Mouse (Mus musculus) MEL (cell line): Measurements from ENCODE around the gene Flna. TPM values are rescaled to one million over a fixed set of nuclear protein-coding genes. Genes with fewer than 3 reads are reported as not detected.
A peak's percentile ranks its signal among the peaks of the same experiment; 100 is the strongest.

ENCODE experiments used
- DNase-seq: peaks from one replicate; pipeline ENCODE4 v3.0.0; 2011; ENCODE audit warnings: low read depth, low spot score
- H3K27ac ChIP-seq: 2 replicates; pipeline ENCODE4 v1.5.1; 2012; ENCODE audit warnings: low read depth, mild to moderate bottlenecking, control low read depth, low read length, moderate library complexity; ENCODE audit not compliant: control insufficient read depth
- H3K27me3 ChIP-seq, 2 experiments: fragments of 150-350 bp in 1 of 2; sonication (generic) in 1 of 2; 2 replicates each; pipeline ENCODE4 v1.6.1; 2012; ENCODE audit warnings: low read length in 2 of 2, mild to moderate bottlenecking in 2 of 2, improper control_type of control experiment in 1 of 2, moderate library complexity in 1 of 2; ENCODE audit not compliant: insufficient read depth in 2 of 2, control insufficient read depth in 1 of 2
- H3K36me3 ChIP-seq, 2 experiments: 2 replicates each; pipeline ENCODE4 v1.6.1; 2012 to 2014; ENCODE audit warnings: low read length in 2 of 2, improper control_type of control experiment in 1 of 2, inconsistent platforms in 1 of 2, mild to moderate bottlenecking in 1 of 2; ENCODE audit not compliant: insufficient read depth in 2 of 2, control insufficient read depth in 1 of 2
- H3K4me1 ChIP-seq, 2 experiments: fragments of 150-350 bp in 1 of 2; sonication (generic) in 1 of 2; 2 replicates each; pipeline ENCODE4 v1.6.1; 2012; ENCODE audit warnings: low read length in 2 of 2, improper control_type of control experiment in 1 of 2, mild to moderate bottlenecking in 1 of 2; ENCODE audit not compliant: insufficient read depth in 2 of 2, control insufficient read depth in 1 of 2
- H3K4me3 ChIP-seq, 2 experiments: fragments of 150-350 bp in 1 of 2; sonication (generic) in 1 of 2; 2 replicates each; pipeline ENCODE4 v1.5.1; 2012; ENCODE audit warnings: low read depth in 2 of 2, low read length in 2 of 2, mild to moderate bottlenecking in 2 of 2, moderate library complexity in 2 of 2, control low read depth in 1 of 2, improper control_type of control experiment in 1 of 2; ENCODE audit not compliant: control insufficient read depth in 1 of 2, insufficient read depth in 1 of 2
- H3K79me2 ChIP-seq: 2 replicates; pipeline ENCODE4 v1.6.1; 2012; ENCODE audit warnings: mild to moderate bottlenecking, low read length, moderate library complexity; ENCODE audit not compliant: control insufficient read depth, poor library complexity, insufficient read depth
- H3K9ac ChIP-seq: 2 replicates; pipeline ENCODE4 v1.6.1; 2012; ENCODE audit warnings: low read depth, mild to moderate bottlenecking, control low read depth, low read length, moderate library complexity; ENCODE audit not compliant: control insufficient read depth, poor library complexity, severe bottlenecking
- H3K9me3 ChIP-seq: fragments of 150-350 bp; sonication (generic); replicated peaks from 2 replicates; pipeline ENCODE4 v1.6.1; 2012; ENCODE audit warnings: mild to moderate bottlenecking, low read length, improper control_type of control experiment, moderate library complexity; ENCODE audit not compliant: insufficient read depth
- BHLHE40 ChIP-seq: IDR thresholded peaks from 2 replicates; pipeline ENCODE4 v1.6.1; 2012; ENCODE audit warnings: low read depth, mild to moderate bottlenecking, inconsistent platforms, low read length, improper control_type of control experiment, borderline replicate concordance
- CHD2 ChIP-seq: IDR thresholded peaks from 2 replicates; pipeline ENCODE4 v1.6.1; 2011; ENCODE audit warnings: low read length, improper control_type of control experiment
- CTCF ChIP-seq, 3 experiments: IDR thresholded peaks in 2 of 3; conservative IDR thresholded peaks in 1 of 3; 2 replicates each; pipeline ENCODE4 v1.5.1; 2011 to 2012; ENCODE audit warnings: low read length in 3 of 3, low read depth in 2 of 3, mild to moderate bottlenecking in 2 of 3, improper control_type of control experiment in 1 of 3, inconsistent platforms in 1 of 3, mixed read lengths in 1 of 3, moderate library complexity in 1 of 3; ENCODE audit not compliant: control insufficient read depth in 1 of 3, insufficient read depth in 1 of 3, poor library complexity in 1 of 3, severe bottlenecking in 1 of 3
- ETS1 ChIP-seq: IDR thresholded peaks from 2 replicates; pipeline ENCODE4 v1.6.1; 2012; ENCODE audit warnings: low read depth, mild to moderate bottlenecking, inconsistent platforms, low read length, improper control_type of control experiment, moderate library complexity
- HCFC1 ChIP-seq: IDR thresholded peaks from 2 replicates; pipeline ENCODE4 v1.6.1; 2012; ENCODE audit warnings: low read depth, mild to moderate bottlenecking, inconsistent platforms, low read length, improper control_type of control experiment, moderate library complexity
- MEF2A ChIP-seq: IDR thresholded peaks from 2 replicates; pipeline ENCODE4 v1.6.1; 2014; ENCODE audit warnings: low read depth, mild to moderate bottlenecking, inconsistent platforms, low read length, improper control_type of control experiment; ENCODE audit not compliant: poor library complexity, insufficient replicate concordance, severe bottlenecking; ENCODE audit errors: extremely low read depth
- MXI1 ChIP-seq: IDR thresholded peaks from 2 replicates; pipeline ENCODE4 v1.6.1; 2011; ENCODE audit warnings: mild to moderate bottlenecking, low read depth, low read length, improper control_type of control experiment
- MYC ChIP-seq: IDR thresholded peaks from 2 replicates; pipeline ENCODE4 v1.6.1; 2011; ENCODE audit warnings: low read depth, mild to moderate bottlenecking, low read length, improper control_type of control experiment, moderate library complexity
- NELFE ChIP-seq: IDR thresholded peaks from 2 replicates; pipeline ENCODE4 v1.6.1; 2011; ENCODE audit warnings: low read depth, low read length, improper control_type of control experiment
- NRF1 ChIP-seq: IDR thresholded peaks from 2 replicates; pipeline ENCODE4 v1.6.1; 2014; ENCODE audit warnings: low read depth, mild to moderate bottlenecking, inconsistent platforms, low read length, improper control_type of control experiment, moderate library complexity; ENCODE audit not compliant: poor library complexity, insufficient read depth, severe bottlenecking
- POLR2A ChIP-seq, 2 experiments: IDR thresholded peaks; 2 replicates each; pipeline ENCODE4 v1.6.1; 2011 to 2012; ENCODE audit warnings: low read length in 2 of 2, mild to moderate bottlenecking in 2 of 2, control low read depth in 1 of 2, improper control_type of control experiment in 1 of 2, low read depth in 1 of 2, moderate library complexity in 1 of 2; ENCODE audit not compliant: control insufficient read depth in 1 of 2, insufficient read depth in 1 of 2, poor library complexity in 1 of 2
- POLR2AphosphoS2 ChIP-seq: IDR thresholded peaks from 2 replicates; pipeline ENCODE4 v1.6.1; 2011; ENCODE audit warnings: low read length, improper control_type of control experiment
- RAD21 ChIP-seq: IDR thresholded peaks from 2 replicates; pipeline ENCODE4 v1.6.1; 2011; ENCODE audit warnings: mild to moderate bottlenecking, low read depth, low read length, improper control_type of control experiment
- TAL1 ChIP-seq: IDR thresholded peaks from 2 replicates; pipeline ENCODE4 v1.6.1; 2012; ENCODE audit warnings: mild to moderate bottlenecking, inconsistent platforms, low read length, moderate library complexity, mixed read lengths
- TBP ChIP-seq: IDR thresholded peaks from 2 replicates; pipeline ENCODE4 v1.8.0; 2011; ENCODE audit warnings: low read depth, low read length, improper control_type of control experiment
- TCF12 ChIP-seq: IDR thresholded peaks from 2 replicates; pipeline ENCODE4 v1.6.1; 2014; ENCODE audit warnings: low read depth, mild to moderate bottlenecking, inconsistent platforms, low read length, improper control_type of control experiment, moderate library complexity
- UBTF ChIP-seq: IDR thresholded peaks from 2 replicates; pipeline ENCODE4 v1.6.1; 2012; ENCODE audit warnings: low read depth, mild to moderate bottlenecking, inconsistent platforms, low read length, improper control_type of control experiment, moderate library complexity, borderline replicate concordance; ENCODE audit not compliant: insufficient read depth
- USF2 ChIP-seq, 2 experiments: IDR thresholded peaks; 2 replicates each; pipeline ENCODE4 v1.6.1; 2011 to 2012; ENCODE audit warnings: improper control_type of control experiment in 2 of 2, low read length in 2 of 2, borderline replicate concordance in 1 of 2, inconsistent platforms in 1 of 2, low read depth in 1 of 2, mild to moderate bottlenecking in 1 of 2; ENCODE audit not compliant: insufficient read depth in 1 of 2
- ZKSCAN1 ChIP-seq: IDR thresholded peaks from 2 replicates; pipeline ENCODE4 v1.6.1; 2012; ENCODE audit warnings: low read depth, mild to moderate bottlenecking, inconsistent platforms, low read length, improper control_type of control experiment, moderate library complexity
- ZMIZ1 ChIP-seq: IDR thresholded peaks from 2 replicates; pipeline ENCODE4 v1.6.1; 2012; ENCODE audit warnings: low read depth, mild to moderate bottlenecking, inconsistent platforms, low read length, improper control_type of control experiment, moderate library complexity
- polyA plus RNA-seq, 2 experiments: library from polyadenylated mRNA; stranded (reverse) in 1 of 2; unstranded in 1 of 2; fragments of >175 nt in 1 of 2; fragments of >200 nt in 1 of 2; gene quantifications; 2 replicates each; pipeline versions ENCODE4 v1.2.1 to v1.2.4; 2012; ENCODE audit warnings: low replicate concordance in 2 of 2, low read depth in 1 of 2; ENCODE audit not compliant: insufficient read length in 2 of 2, insufficient read depth in 1 of 2, missing spikeins in 1 of 2
- total RNA-seq: library from RNA; depleted of rRNA; stranded (reverse); fragments of 300-350 nt; gene quantifications from 2 replicates; pipeline ENCODE4 v1.2.3, GENCODE M21; 2012

Gene Flna
- total and polyA plus RNA-seq, 3 experiments: 111 to 233 (median 147) TPM

DNA sequence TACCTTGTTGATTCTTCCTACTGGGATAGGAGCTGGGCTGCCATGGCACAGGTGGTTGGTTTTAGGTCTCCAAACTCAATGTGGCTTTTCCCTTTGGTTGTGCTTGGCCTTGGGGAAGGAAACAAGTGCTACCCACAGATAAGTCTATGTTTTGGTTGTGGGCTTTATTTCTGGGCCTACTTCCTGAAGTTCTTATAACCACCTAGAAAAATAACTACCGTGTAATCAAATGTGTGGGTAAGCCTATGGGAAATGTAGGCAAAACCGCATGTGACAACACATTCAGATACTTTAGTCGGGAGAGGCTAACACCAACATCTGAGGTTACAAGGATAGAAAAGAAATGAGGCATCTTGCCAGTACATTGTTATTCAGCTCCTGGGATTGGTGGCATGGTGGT is 8.1 kb upstream of the Flna start:
- H3K4me1 ChIP-seq: peaks cover 0 to 5% of the 10 kb centered on the region in 2 experiments; a peak in 2 of 4 replicates
- no peaks in the 10 kb centered on the region for H3K27me3 ChIP-seq
- H3K4me3 ChIP-seq: no peak overlapping the region
- H3K36me3 ChIP-seq: peaks cover 0 to 12% of the 10 kb centered on the region in 2 experiments; a peak in 3 of 4 replicates
- no peak overlapping the region for H3K27ac ChIP-seq
- no peak for DNase-seq
- no peak overlapping the region for H3K9ac ChIP-seq
- TF ChIP-seq ZKSCAN1 (no peak), MEF2A (no peak), USF2 (IDR thresholded peaks at IDR 0.05; ENCODE audit: borderline replicate concordance in 1 of 2, insufficient read depth in 1 of 2, low read depth in 1 of 2, low read length in 2 of 2) (no peak), TAL1 (peak; percentile 50), NRF1 (no peak), BHLHE40 (no peak)
- H3K9me3 ChIP-seq: no peaks in the 10 kb centered on the region
- peaks cover 12% of the 10 kb centered on the region for H3K79me2 ChIP-seq

DNA sequence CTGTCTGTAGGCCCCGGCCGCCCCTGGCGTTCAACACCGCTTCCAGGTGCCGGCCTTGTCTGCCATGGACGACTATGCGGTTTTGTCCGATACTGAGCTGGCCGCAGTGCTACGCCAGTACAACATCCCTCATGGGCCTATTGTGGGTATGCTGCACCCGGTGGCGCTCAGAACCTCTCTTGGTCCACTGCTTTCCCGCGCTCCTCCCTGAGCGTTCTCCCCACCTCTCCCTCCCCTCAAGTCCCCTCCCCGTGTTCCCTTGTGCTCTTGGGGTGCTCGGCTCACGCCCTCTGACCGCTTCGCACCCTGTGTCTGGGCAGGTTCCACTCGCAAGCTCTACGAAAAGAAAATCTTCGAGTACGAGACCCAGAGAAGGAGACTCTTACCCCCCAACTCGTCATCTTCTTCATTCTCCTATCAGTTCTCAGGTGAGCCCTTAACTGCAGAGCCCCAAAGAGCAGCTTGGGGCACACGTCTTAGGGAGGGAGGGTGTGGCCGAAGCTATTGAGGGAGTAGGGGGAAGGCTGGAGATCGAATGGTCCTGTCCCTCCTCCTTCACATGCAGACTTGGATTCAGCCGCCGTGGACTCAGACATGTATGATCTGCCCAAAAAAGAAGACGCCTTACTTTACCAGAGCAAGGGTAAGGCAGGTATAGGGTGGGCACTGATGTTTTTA is 5.4 kb upstream of the Flna start:
- Histone ChIP-seq H3K9me3 (no peaks in the 10 kb centered on the region), H3K27ac (peak overlapping the region; percentile 92), H3K27me3 (no peaks in the 10 kb centered on the region), H3K4me1 (peaks cover 0 to 6% of the 10 kb centered on the region in 2 experiments; a peak in 2 of 4 replicates), H3K36me3 (peaks cover 0 to 12% of the 10 kb centered on the region in 2 experiments; a peak in 3 of 4 replicates), H3K79me2 (peaks cover 12% of the 10 kb centered on the region), H3K9ac (peak overlapping the region; percentile 98), H3K4me3 (peak overlapping the region; percentile 82 to 93)
- DNase-seq: peak; percentile 42
- TF ChIP-seq HCFC1: 0 out of 2 replicates have a peak, but pooled peaks have one; percentile 0
- no peak; the same call in 1 of the 2 replicates for TF ChIP-seq ETS1
- TF ChIP-seq POLR2A (IDR thresholded peaks at IDR 0.05; ENCODE audit: control insufficient read depth in 1 of 2, insufficient read depth in 1 of 2, low read depth in 1 of 2, low read length in 2 of 2, poor library complexity in 1 of 2): peak in 1 of 2 experiments; percentile 2; a peak in 1 of 4 replicates

DNA sequence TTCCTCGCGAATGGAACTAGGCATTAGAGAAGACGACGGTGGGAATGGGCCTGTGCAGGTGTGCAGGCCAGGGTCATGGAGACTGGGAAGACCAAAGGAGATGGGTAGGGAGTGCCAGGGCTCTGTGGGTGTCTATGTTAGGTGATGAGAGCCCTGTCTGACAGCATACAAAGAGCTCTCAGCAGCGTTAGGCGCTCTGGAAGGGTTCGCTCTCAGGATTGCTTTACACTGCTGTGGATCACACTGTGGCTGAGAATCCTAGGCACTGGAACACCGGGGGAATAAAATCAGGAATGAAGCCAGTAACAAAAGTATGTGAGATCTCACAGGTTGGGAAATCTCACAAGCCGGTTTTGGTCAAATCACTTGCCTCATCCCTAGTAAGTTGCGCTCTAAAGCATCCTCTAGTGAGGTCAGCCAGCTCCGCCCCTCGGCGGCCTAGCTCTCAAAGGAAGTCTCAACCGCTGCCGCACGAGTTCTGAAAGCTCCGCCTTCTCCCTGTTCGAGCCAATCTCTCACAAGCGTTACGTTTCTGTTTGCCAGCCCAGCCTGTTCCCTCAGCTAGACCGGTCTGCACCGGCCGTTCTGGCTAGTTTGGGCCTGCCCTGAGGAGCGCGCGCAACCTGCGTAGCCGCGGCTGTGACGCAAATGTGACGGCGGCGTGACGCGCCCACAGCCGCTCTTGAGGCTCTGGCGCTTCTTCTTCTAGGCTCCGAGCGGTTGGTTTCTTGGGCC is 4.7 kb upstream of the Flna start, which contains the start of gene Emd:
Emd (plus strand) TSS at position 535 of the 735 bp plus-strand sequence.
- H3K4me1 ChIP-seq: peaks cover 0 to 8% of the 10 kb centered on the region in 2 experiments; a peak in 2 of 4 replicates
- peaks cover 0 to 12% of the 10 kb centered on the region in 2 experiments; a peak in 3 of 4 replicates for H3K36me3 ChIP-seq
- H3K27ac ChIP-seq: peak within 1 kb of the TSS; percentile 92
- H3K9me3 ChIP-seq: no peaks in the 10 kb centered on the region
- TF ChIP-seq TCF12: peak; percentile 31; the same call in 1 of the 2 replicates
- peak in 1 of 2 experiments; percentile 78; a peak in 1 of 4 replicates for TF ChIP-seq POLR2A (IDR thresholded peaks at IDR 0.05; ENCODE audit: control insufficient read depth in 1 of 2, insufficient read depth in 1 of 2, low read depth in 1 of 2, low read length in 2 of 2, poor library complexity in 1 of 2)
- TF ChIP-seq HCFC1: peak; percentile 78
- TF ChIP-seq POLR2AphosphoS2: peak; percentile 55; the same call in 1 of the 2 replicates
- TF ChIP-seq ZMIZ1: peak; percentile 50; the same call in 1 of the 2 replicates
- TF ChIP-seq MXI1: no peak; the same call in 1 of the 2 replicates
- TF ChIP-seq MYC: 0 out of 2 replicates have a peak, but pooled peaks have one; percentile 58
- no peak for TF ChIP-seq CHD2
- peak; percentile 71 for TF ChIP-seq NRF1
- no peak for TF ChIP-seq UBTF
- TF ChIP-seq RAD21: no peak
- no peak for TF ChIP-seq CTCF (IDR thresholded peaks at IDR 0.05 in 2 of 3, conservative IDR thresholded peaks at IDR 0.05 in 1 of 3; ENCODE audit: control insufficient read depth in 1 of 3, insufficient read depth in 1 of 3, low read depth in 2 of 3, low read length in 3 of 3, poor library complexity in 1 of 3, severe bottlenecking in 1 of 3)
- TF ChIP-seq TBP: peak; percentile 51; the same call in 1 of the 2 replicates
- peak; percentile 74 for TF ChIP-seq NELFE
- TF ChIP-seq ETS1: peak; percentile 41; the same call in 1 of the 2 replicates
- DNase-seq: peak; percentile 94
- no peaks in the 10 kb centered on the region for H3K27me3 ChIP-seq
- peak within 1 kb of the TSS; percentile 82 to 93 for H3K4me3 ChIP-seq
- H3K9ac ChIP-seq: peak within 1 kb of the TSS; percentile 98
- peaks cover 12% of the 10 kb centered on the region for H3K79me2 ChIP-seq
